Mouse (Mus musculus) c-Kit-positive CD71-positive TER-119-positive erythroid progenitor cells, embryonic 14.5 days (primary cell): ENCODE measurements around the gene 1700016H13Rik.
A peak's percentile ranks its signal among the peaks of the same experiment; 100 is the strongest.

Source experiments
- DNase-seq: peaks from one replicate; pipeline ENCODE4 v3.0.0-alpha.2; 2013; ENCODE audit warnings: low spot score

1700016H13Rik gene

DNA sequence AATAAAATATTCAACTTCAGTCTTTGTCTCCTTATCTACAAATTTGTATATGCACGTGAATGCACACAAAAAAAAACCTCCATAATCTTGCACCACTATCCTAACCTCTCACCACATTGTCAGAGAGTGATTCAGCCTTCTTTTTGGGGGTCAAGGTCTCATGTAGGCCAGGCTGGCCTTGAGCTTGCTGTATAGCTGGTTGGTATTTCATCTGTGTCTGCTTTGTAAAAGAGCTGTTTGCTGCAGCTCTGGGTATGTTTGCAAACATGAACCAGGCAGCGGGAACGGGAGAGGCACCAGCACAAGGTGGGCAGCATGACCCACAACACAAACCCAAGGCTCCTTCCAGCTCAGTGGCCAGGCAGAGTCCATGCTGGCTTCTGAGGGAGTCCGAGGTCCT lies 17.8 kb upstream of the 1700016H13Rik start:
- DNase-seq: no peak

DNA sequence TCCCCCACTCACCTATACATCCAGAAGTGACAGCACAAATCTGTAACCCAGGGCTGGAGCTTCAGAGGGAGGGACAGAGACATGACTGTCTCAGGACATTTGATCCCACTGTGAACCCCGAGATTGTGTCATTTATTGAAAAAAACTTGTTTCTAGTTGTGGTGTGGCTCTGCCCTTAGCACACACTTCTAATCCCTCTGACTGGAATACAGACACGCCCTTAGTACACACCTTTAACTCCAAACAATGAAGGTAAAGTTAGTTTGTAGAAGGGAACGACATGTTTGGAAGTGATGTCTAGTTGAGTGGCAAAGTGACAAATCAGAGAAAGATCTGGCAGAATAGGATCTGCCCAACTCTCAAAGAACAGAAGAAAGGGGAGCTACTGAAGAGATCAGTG lies 16.0 kb upstream of the 1700016H13Rik start:
- DNase-seq: no peak

- no peak for DNase-seq
Measured at GRCm38 (mm10) chr5:103665876-103666275, 10.1 kb upstream of the 1700016H13Rik start.

DNA sequence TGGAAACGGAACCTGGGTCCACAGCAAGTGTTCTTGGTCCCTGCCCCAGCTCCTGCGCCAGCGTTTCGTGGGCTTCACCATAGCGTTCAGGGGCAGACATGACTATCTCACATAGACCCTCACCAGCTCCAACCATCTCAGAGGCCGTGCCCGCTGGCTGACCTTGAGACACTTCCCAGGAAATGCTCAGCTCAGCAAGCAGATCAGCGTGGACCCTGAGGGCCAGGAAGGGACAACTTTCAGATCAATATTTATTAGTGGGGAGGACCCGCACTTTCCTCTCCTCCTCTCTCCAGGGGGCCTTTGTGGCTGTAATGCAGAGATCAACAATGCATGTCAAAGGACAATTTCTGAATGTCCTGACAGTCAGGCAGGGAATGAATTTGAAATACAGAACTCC lies 9.1 kb upstream of the 1700016H13Rik start:
- DNase-seq: no peak

DNA sequence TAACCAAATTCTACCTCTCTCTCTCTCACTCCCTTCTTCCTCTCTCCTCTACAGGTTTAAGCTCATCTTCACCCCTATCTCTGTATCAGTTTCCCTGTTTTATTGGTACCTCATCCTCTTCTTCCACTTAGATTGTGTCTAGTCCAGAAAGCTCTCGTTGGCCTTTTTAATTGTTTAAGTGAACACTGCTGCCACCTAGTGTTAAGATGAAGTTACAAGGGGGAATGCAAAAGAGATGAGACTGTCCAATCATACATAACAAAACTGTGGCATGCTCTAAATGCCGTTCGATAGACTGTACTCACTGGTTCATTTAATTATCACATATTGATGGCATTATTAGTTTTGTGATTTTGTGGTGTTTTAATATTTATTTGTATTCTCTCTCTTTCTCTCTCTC lies 3.8 kb upstream of the 1700016H13Rik start:
- DNase-seq: peak; percentile 54

- DNase-seq: peak; percentile 20
Measured at GRCm38 (mm10) chr5:103658921-103659320, 3.1 kb upstream of the 1700016H13Rik start.

GRCm38 (mm10) chr5:103654780-103655179 lies 1.0 kb downstream of the 1700016H13Rik start:
- DNase-seq: peak; percentile 1

- DNase-seq: peak; percentile 65
Measured at GRCm38 (mm10) chr5:103654225-103654624, 1.6 kb downstream of the 1700016H13Rik start.

GRCm38 (mm10) chr5:103647320-103647719 lies 8.5 kb downstream of the 1700016H13Rik start:
- no peak for DNase-seq

DNA sequence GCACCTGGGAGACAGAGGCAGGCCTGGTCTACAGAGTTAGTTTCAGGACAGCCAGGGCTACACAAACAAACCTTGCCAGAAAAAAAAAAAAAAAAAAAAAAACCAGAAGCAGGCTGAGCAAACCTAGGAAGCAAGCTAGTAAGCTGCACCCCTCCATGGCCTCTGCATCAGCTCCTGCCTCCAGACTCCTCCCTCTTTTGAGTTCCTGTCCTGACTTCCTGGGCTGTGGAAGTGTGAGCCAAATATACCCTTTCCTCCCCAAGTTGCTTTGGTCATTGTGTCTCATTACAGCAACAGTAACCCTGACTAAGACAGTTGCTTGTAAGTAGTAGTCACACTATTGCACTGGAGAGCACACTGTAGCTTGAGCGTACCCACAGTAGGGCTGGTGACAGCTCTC lies 11.6 kb downstream of the 1700016H13Rik start:
- no peak for DNase-seq

DNA sequence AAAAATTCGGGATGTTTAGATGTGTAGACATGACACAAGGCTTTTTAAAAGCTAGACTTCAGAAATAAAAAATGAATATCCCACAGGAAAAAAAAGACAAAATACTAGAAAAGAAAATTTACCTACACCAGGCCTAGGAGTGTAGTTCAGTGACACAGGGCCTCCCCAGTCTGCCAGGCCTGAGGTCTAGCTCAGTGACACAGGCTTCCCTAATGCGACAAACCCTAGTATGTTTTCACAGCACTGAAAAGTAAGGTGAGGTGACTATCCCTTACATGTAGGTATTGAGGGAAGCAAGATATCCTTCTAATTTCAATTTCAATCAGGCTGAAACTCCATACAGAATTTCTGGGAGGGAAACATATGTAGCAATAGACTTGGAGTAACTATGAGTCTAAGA lies 18.6 kb downstream of the 1700016H13Rik start:
- DNase-seq: no peak

DNA sequence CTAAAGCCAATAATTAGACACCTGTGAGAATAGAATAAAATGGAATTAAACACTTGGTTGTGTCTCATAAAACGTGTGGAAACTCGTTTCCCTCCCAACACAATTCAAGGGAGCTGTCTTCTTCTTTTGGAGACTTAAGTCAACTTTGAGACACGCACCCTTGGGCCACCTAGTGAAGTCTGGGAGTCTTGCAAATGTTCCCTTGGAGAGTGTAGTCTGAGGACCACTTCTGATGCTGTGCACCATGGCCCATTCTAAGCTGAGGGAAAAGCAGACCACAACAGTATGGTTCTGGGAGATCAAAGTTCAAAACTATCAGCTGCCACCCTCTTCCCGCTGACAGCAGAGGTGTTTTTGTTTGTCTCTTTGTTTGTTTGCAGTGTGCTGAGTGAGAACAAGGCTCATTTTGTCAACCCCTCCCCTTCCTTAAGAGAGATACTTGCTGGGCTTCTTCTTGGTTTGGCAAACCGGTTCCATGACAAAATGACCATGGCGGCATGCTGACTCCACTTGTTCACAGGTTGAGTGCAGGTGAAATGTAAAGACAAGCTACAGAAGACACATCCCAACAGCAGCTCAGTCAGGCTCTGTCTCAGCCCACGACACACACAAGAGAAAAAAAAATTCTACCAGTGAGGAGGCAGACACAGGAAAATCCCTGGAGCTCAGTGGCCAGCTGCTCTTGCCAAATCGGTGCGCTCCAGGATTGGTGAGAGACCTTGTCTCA lies 25.8 kb downstream of the 1700016H13Rik start:
- DNase-seq: no peak

DNA sequence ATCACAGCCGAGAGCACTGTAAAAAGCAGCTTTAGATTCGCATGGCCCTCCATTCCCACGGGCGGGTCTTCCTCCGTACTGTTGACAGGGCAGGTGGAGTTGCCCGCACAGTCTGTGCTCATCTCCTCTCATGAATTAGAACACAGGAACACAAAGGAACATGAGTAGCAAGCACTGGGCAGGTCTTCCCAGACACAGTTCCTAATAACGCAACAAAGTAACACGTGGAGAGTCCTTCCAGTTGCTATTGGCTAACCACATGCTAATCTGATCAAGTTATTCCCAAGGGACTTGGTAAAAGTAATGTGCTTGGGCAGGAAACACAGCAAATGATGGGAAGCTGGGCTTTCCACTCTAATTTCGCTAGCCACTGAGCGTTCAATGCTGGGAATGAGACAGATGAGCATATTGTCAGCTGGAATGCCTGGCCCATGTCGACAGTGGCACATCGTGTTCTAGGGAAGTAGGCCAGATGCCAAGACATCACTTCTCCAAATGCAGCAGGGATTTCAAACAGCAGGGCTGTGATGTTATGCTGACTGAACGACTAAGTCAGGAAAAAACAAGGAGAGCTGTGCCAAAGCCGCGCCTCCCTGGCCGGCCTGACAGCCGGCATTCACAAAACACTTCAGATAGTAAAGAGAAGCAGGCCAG lies 26.6 kb downstream of the 1700016H13Rik start, which contains the start of gene Slc10a6:
TSS of gene Slc10a6 (minus strand) at position 293 of the 654 bp plus-strand sequence.
- no peak for DNase-seq

DNA sequence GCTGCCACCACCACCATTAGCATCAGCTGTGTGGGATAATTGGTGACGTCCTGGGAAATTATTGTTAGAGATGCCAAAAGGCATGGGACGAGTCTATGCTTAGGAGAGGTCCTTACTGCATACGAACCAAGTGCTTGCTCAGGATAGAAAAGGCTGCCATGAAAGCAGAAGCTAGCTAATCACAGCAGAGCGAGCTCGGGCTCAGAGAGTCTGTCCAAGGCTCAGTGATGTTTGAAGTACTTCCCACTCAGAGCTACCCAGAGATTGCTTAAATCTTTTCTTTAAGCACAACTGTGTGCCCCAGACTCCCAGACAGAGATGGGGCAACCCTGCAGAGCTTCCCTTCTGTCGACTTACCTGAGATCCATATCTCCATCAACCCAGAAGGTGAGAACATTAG lies 27.3 kb downstream of the 1700016H13Rik start:
- DNase-seq: no peak

GRCm38 (mm10) chr5:103624831-103625230 lies 31.0 kb downstream of the 1700016H13Rik start:
- DNase-seq: no peak

DNA sequence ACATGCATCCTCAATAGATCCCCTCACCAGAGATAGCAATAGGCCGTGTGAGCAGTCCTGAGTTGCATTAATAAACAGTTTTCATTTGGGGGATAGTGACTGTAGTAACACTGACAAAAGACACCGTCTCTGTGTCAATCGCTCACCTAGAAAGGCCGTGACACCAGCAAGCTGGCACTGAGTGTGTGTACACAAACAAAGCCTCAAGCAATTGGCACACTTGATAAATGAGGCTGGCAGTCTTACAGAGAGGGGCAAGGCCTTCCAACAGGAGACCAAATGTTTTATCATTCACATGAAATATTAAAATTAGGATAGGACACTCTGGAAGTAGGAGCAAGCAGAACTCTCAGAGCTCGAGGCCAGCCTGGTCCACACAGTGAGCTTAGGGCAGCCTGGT lies 33.5 kb downstream of the 1700016H13Rik start:
- DNase-seq: no peak

DNA sequence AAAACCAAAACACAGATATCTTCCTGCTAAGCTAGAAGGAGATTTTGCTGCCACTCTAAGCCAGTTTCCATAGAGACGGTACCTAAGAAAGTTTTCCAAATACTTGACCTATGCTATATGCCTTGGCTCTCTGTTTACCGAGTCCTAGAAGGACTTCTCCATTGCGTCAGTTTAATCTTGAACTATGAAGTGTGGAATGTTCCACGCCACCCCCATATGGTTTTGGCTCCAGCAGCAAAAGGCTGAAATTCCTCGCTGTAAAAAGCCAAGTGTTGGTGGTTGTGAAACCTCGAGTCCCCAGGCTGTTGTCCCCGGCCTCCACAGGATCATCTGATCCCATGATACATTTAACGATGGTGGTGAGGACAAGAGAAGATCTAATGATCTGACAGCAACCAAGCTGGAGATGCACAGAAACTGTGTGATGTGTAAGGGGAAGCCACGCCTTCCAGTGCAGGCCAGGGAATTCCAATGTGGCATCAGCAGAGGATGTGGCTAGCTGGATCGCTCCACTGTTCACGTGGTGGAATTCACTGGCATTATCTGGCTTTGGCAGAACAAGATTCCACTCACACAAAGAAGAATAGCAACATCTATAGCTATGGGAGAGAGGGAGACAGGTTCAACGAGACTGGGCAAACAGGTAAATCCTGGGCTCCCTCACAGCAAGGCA lies 35.4 kb downstream of the 1700016H13Rik start:
- DNase-seq: no peak

- no peak for DNase-seq
Measured at GRCm38 (mm10) chr5:103617191-103617590, 38.6 kb downstream of the 1700016H13Rik start.

DNA sequence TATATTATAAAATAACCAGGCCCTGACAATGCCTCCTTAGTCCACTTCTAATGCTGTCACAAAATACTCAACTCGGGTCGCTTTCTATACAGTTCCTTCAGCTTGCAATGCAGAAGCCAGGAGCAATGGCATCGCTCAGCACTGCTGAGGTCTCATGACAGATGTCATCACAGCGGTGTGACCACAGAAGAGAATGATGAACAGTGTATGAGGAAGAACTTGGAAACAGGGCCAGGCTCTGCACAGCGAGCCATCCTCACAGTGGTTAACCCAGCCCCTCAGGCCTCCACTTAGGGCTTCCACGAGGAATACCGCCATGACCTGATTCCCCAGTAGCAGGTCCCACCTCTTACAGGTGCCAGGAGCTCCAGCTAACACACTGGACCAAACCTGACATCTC lies 41.5 kb downstream of the 1700016H13Rik start:
- DNase-seq: no peak

DNA sequence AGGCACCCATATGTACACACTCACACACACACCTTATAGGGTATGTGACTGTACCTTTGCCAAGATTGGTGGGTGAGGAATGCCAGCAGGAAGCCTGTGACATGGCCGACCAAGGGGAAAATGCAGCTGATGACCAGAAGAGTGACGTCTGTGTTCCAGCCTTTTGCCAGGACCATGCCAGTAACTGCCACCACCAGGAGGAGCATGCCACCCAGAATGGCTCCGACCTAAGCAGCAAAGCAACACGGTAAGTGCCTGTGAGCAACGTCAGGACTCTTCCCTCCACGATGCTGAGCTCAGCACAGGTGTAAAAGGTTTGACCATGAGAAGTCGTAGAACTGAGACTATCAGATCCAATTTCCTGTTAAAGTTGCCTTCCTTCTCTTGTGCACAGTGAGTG lies 43.5 kb downstream of the 1700016H13Rik start:
- DNase-seq: no peak

DNA sequence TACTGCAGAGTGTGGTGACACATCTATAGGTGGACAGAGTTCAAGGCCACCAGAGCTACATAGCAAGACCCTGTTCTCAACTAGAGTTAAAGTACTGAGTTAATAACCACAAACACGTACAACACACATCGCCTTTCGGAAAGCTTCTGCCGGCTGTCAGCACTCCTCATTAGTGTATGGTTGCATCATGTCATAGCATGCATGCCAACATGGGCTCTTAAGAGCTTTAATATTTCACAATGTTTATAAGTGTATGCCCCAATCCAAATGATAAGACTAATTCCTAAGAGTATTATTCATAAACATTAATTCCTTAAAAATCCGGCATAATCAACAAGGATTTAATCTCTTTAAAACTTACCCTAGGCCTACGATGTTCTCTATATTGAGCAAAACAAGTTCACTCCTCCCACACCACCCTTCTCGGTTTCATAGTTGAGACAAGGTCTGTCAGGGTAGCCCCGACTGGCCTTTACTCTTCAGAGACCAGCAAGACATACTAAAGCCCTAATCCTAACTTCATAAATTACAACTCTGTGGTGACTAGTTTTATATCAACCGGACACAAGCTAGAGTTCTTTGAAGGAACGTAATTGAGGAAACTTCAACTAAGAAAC lies 44.8 kb downstream of the 1700016H13Rik start:
- DNase-seq: no peak

GRCm38 (mm10) chr5:103610148-103610547 lies 45.7 kb downstream of the 1700016H13Rik start:
- DNase-seq: no peak

- DNase-seq: no peak
Measured at GRCm38 (mm10) chr5:103605707-103606106, 50.1 kb downstream of the 1700016H13Rik start.
